Mouse (Mus musculus) embryonic facial prominence, embryonic 10.5 days (tissue): ENCODE results near the gene Megf8. TPM values are rescaled to one million over a fixed set of nuclear protein-coding genes. Genes with fewer than 3 reads are reported as not detected.

Source experiments
- DNase-seq: peaks from one replicate; pipeline ENCODE4 v3.0.0-alpha.2; 2017; ENCODE audit warnings: low spot score
- H3K27ac ChIP-seq: fragments of 300-500 bp; sonication (generic); replicated peaks from 2 replicates; pipeline ENCODE4 v1.5.1; 2016; ENCODE audit warnings: mild to moderate bottlenecking
- H3K27me3 ChIP-seq: fragments of 300-500 bp; sonication (generic); replicated peaks from 2 replicates; pipeline ENCODE4 v1.6.1; 2016; ENCODE audit warnings: low read depth, mild to moderate bottlenecking; ENCODE audit not compliant: poor library complexity, severe bottlenecking
- H3K36me3 ChIP-seq: fragments of 300-500 bp; sonication (generic); replicated peaks from 2 replicates; pipeline ENCODE4 v1.6.1; 2016; ENCODE audit warnings: mild to moderate bottlenecking, moderate library complexity
- H3K4me1 ChIP-seq: fragments of 300-500 bp; sonication (generic); 2 replicates; pipeline ENCODE4 v1.6.1; 2016
- H3K4me3 ChIP-seq: fragments of 300-500 bp; sonication (generic); 2 replicates; pipeline ENCODE4 v1.5.1; 2016; ENCODE audit warnings: mild to moderate bottlenecking, moderate library complexity
- H3K9me3 ChIP-seq: fragments of 300-500 bp; sonication (generic); 2 replicates; pipeline ENCODE4 v1.6.1; 2016; ENCODE audit warnings: mild to moderate bottlenecking
- WGBS: fragments of 180-500 bp; shearing (Covaris S2); methylation state at CpG from one replicate; pipeline ENCODE4 v1.1.7; 2016; 5-methylcytosine and 5-hydroxymethylcytosine counted together
- polyA plus RNA-seq: library from polyadenylated mRNA; unstranded; fragments of >200 nt; fragmentation: Nextera tagmentation; extraction: Ambion mirVana; gene quantifications from 2 replicates; pipeline ENCODE4 v1.2.1, GENCODE M21; 2016

The Megf8 gene
- polyA plus RNA-seq, 1 experiment from 2014 or later: 17.6 TPM

DNA sequence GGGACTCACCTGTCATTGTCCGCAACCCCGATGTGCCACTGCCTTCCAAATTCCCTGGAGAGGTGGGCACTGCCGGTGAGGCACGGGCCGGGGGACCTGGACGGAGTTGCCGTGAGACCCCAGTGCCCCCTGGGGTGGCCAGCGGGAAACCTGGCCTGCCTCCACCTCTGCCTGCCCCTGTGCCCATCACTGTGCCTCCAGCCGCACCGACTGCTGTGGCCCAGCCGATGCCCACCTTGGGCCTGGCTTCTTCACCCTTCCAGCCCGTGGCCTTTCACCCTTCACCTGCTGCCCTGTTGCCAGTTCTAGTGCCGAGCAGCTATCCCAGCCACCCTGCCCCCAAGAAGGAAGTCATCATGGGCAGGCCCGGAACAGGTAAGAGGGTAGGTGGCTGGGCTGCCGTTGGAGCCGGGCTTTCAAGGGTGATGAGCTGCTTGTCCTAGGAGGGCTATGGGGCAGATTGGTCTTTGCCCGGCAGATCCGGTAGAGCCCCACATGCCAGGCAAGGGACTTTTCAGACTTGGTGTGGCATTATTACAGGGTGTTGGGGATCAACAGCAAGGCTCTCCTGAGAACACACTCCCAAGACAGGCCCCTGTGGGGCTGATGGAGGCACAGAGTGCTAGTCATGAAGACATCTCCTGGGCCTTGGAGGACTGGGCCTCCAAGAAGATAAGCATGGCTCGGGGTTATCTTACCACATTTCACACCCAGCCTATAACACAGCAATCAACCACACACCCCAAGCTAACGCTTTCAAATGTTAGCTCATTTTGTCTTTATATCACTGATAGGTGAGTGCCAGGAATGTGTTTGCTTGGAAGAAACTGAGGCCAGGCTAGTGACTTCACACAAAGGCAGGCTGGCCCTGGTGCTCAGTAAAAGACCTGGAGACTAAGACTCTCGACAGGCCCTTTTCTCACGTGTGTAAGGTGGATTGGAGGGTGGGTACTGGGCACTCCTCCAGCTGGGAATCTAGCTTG lies 43.4 kb upstream of the Megf8 start:
- Histone ChIP-seq H3K4me1 (peaks cover 71% of the 10 kb centered on the region), H3K36me3 (peaks cover 32% of the 10 kb centered on the region), H3K9me3 (no peaks in the 10 kb centered on the region), H3K27me3 (no peaks in the 10 kb centered on the region), H3K27ac (no peak overlapping the region), H3K4me3 (no peak overlapping the region; the same call in 1 of the 2 replicates)
- 91% methylated on average over 22 of the region's 22 CpGs for WGBS
- DNase-seq: no peak

DNA sequence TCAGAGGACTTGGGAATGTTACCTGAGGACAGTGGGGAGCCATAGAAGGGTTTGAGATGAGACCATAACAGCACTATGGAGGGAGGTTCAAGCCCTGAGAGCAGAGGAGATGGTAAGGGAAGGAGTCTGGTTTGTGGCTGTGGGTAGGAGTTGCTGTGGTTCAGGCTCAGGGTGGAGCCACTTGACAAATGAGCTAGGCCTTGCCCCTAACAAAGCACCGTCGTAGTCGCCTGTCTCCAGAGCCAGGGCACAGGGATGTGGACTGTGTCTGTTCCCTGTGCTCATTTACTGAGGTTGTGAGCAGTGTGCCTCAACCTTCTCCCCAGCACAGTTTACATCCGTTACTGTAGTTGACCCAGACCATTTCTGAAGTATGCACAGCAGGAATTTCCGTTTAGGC lies 42.4 kb upstream of the Megf8 start:
- DNase-seq: no peak
- Histone ChIP-seq H3K36me3 (peaks cover 32% of the 10 kb centered on the region), H3K27ac (peak overlapping the region; percentile 8; the same call in 1 of the 2 replicates), H3K9me3 (no peaks in the 10 kb centered on the region), H3K4me1 (peaks cover 67% of the 10 kb centered on the region), H3K4me3 (no peak overlapping the region), H3K27me3 (no peaks in the 10 kb centered on the region)
- 76% methylated on average over 5 of the region's 5 CpGs for WGBS

DNA sequence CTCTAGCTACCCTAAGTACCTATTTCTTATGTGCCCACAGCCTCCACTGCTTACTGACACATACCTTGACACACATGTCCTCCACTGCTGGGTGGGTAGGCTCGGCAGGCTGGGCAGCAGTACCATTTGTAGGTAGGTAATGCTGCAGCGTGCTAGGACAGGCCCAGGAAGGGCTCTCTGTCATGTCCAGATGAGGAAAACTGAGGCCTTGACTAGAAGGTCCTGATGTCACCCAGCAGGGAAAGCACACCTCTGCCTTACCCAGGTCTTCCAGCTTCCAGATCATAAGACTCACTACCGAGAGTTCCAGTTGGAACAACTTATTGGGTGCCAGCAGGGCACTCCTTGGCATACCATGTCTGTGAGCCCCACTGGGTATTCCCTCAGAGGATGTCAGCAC lies 42.0 kb upstream of the Megf8 start:
- no peaks in the 10 kb centered on the region for H3K27me3 ChIP-seq
- no peak for DNase-seq
- H3K27ac ChIP-seq: peak overlapping the region; percentile 8; the same call in 1 of the 2 replicates
- WGBS: 85% methylated on average over 3 of the region's 3 CpGs
- H3K4me3 ChIP-seq: no peak overlapping the region
- H3K36me3 ChIP-seq: peaks cover 32% of the 10 kb centered on the region
- H3K4me1 ChIP-seq: peaks cover 67% of the 10 kb centered on the region
- no peaks in the 10 kb centered on the region for H3K9me3 ChIP-seq

DNA sequence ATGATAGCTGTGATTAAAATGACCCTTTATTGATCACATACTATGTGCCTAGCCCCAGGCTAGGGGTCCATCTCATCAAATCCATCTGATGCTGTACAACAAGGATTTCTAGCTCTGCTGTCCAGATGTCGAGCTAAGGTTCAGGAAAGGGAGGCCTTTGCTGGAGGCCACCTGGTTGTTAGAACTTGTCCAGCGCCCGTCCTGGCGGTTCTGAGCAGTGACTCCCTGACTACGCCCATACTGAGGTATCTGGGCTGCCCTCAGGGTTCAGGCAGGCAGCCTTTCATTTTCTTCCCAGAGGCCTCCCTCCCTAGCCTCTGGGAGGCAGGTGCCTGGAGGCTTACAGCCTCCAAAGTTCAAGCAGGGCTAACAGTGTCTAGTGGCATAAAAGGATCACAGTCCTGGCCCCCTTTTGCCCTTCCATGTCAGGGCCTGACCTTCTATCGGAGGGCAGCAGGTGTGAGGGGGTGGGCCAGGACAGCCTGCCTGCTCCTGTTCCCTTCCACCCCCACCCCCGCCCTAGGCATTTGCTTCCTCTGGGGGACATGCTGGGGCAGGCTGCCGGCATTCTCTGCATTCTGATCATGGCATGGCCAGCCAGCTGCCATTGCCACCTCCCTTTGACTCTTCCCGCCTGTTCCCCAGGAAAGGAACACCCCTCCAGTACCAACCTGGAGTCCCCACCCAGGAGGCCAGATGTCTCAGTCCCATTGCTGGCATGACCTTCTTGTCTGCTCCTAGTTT lies 41.2 kb upstream of the Megf8 start:
- 45% methylated on average over 9 of the region's 9 CpGs for WGBS
- H3K27ac ChIP-seq: peak overlapping the region; percentile 73
- DNase-seq: peak; percentile 62
- H3K4me1 ChIP-seq: peaks cover 67% of the 10 kb centered on the region
- peaks cover 32% of the 10 kb centered on the region for H3K36me3 ChIP-seq
- H3K9me3 ChIP-seq: no peaks in the 10 kb centered on the region
- no peaks in the 10 kb centered on the region for H3K27me3 ChIP-seq
- peak overlapping the region; percentile 21 for H3K4me3 ChIP-seq

DNA sequence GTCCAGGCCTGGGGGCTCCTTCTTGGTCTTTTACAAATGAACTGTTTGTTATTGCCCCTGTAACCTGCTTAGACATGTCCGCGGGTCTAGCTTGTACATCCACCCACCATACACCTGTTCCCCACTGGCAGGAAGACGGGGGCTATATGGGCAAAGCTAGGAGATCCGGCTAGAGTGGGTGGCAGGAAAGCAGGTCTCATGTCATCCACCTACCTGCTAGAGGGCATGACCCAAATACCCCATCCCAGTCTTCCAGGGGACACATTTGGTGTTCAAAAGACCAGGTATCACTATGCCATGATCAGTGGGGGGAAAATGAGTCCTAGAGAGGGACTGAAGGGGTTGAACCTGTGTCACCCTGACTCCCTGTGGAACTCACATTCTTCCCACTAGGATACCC lies 39.6 kb upstream of the Megf8 start:
- 87% methylated on average over 4 of the region's 4 CpGs for WGBS
- peaks cover 16% of the 10 kb centered on the region for H3K36me3 ChIP-seq
- DNase-seq: no peak
- peak overlapping the region; percentile 72 for H3K4me3 ChIP-seq
- H3K4me1 ChIP-seq: peaks cover 74% of the 10 kb centered on the region
- no peaks in the 10 kb centered on the region for H3K27me3 ChIP-seq
- no peaks in the 10 kb centered on the region for H3K9me3 ChIP-seq
- peak overlapping the region; percentile 98 for H3K27ac ChIP-seq

DNA sequence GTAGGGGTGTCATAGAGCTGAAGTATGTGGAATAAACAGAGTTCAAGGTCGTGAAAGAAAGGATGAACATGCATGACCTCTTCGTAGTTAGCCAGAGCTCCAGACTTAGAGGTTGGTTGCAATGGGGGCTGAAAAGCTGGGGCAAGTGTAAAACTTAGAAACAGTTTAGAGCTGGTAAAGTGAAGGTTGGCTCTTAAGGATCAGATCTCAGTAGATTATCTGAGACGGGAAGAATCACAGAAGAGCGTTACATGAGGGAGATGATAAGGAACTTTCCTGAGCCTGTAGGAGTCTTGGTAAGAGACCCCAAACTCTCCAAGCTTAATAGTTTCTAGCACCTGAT lies 39.0 kb upstream of the Megf8 start:
- H3K27me3 ChIP-seq: no peaks in the 10 kb centered on the region
- H3K27ac ChIP-seq: peak overlapping the region; percentile 98
- no peak for DNase-seq
- 16% methylated on average over 4 of the region's 4 CpGs for WGBS
- H3K4me1 ChIP-seq: peaks cover 80% of the 10 kb centered on the region
- H3K9me3 ChIP-seq: no peaks in the 10 kb centered on the region
- peak overlapping the region; percentile 72 for H3K4me3 ChIP-seq
- H3K36me3 ChIP-seq: peaks cover 11% of the 10 kb centered on the region

DNA sequence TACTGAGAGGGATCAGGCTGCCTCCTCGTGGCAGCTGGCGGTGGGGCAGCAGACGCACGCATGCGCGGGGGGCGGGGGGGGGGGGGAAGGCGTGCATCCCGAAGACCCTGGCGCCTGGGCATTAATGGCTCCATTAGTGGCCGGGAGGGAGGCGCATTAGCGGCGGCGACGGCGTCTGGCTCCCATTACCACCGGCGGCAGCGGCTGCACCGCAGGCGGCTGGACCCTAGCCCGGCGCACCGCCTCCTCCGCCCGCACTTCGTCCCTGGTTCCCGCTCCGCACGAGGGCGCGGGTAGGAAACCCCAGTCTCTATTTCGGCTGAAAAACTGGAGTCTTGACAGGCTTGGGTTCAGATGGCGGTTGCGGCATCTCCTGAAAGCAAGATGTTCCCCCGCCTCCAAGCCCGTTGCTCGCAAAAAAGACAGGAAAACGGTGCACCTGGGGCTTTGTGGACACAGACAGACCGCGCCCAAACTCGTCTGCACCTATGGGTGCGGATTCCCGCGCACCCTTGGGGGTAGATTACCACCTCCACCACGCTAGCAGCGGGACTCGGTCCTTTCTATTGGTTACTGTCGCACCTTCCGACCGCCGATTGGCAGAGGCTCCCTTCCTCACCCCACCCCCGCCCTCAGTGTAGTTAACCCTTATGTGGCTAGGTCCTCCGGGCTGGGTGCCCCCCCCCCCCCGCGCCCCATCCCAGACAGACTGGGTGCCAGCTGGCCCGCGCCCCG lies 38.5 kb upstream of the Megf8 start:
- Histone ChIP-seq H3K27me3 (no peaks in the 10 kb centered on the region), H3K9me3 (no peaks in the 10 kb centered on the region), H3K4me3 (peak overlapping the region; percentile 72), H3K4me1 (peaks cover 82% of the 10 kb centered on the region), H3K36me3 (peaks cover 5% of the 10 kb centered on the region; the same call in 1 of the 2 replicates), H3K27ac (peak overlapping the region; percentile 98)
- WGBS: under 1% methylated on average over 59 of the region's 60 CpGs
- peak; percentile 92 for DNase-seq

DNA sequence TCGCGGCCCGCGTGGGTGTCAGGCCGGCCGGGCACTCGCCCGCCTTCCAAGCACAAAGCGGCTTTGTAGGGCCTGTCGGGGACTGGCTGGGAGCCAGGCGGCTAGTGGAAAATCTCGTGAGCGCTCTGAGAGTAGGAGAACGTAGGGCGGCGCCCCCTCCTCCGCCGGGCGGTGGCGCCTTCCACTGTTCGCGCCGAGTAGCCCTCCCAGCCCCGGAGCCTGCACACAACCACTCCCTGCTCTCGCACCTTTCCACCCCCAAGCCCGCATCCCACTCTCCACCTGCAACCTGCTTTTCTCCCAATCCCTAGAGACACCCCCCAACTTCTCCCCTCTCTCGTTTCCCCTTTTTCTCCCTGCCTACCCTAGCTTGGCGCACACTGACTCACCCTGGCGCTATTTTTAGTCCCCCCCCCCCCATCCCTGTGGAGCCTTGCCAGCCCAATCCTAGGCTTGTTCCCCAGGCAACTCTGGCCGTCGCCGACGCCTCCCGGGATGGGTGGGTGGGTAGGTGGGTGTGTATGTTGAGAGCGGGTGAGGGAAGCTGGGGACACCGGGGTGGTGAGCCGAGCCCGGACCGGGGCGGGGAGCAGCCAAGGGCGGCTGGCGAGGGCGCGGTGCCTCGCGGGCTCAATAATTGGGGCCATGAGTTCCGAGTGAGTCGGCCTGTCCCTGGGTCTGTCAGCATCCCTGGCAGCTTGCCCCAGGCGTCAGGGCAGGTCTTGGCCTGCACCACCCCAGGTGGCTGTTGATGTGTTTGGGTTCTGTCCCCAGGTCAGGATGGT lies 37.7 kb upstream of the Megf8 start:
- Histone ChIP-seq H3K4me1 (peaks cover 86% of the 10 kb centered on the region), H3K4me3 (peak overlapping the region; percentile 72), H3K9me3 (no peaks in the 10 kb centered on the region), H3K27me3 (no peaks in the 10 kb centered on the region), H3K36me3 (no peaks in the 10 kb centered on the region), H3K27ac (peak overlapping the region; percentile 98)
- DNase-seq: peak; percentile 89
- under 1% methylated on average over 49 of the region's 49 CpGs for WGBS

DNA sequence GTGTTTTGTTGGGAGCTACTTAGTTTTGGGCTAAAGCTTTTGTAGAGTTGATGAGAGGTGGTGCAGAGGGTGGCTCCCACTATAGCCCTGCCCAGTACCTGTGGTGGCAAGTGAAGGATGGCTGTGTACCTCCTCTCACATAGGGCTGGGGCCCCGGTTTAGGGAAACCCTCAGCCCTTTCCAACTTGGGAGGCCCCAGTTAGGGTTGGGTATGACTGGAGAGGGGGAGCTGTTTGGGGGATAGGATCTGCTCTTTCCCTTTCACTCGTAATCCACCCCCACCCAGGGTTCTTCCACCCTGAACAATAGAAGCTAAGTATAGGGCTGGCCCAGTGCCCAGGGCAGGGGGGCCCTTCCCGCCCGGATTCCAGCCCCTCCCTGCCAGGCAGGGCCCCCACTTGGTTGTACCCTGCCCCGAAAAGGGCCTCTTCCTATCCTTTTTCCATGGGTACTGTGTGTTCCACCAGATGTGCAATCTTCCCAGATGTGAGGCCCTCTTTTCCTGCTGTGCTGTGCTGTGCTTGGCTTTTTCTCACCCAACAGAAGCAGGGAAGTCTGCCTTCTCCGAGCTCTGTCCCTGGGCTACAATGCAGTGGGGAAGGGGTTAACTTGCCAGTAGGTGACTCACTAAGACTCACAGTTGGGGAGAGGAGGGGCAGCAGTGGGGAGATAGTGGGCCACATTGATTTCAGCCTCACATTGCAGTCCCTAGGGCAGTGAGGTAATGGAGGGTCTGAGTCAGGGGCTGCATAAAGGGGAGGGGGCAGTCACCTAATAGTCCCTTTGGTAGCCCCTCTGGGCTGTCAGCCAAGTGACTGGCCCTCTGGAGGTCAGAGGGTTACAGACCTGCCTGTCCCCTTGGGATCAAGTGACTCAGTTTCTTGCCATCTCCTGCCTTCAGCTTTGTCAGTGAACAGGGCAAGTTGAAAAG lies 36.8 kb upstream of the Megf8 start:
- Histone ChIP-seq H3K4me1 (peaks cover 87% of the 10 kb centered on the region), H3K36me3 (peaks cover 8% of the 10 kb centered on the region)

DNA sequence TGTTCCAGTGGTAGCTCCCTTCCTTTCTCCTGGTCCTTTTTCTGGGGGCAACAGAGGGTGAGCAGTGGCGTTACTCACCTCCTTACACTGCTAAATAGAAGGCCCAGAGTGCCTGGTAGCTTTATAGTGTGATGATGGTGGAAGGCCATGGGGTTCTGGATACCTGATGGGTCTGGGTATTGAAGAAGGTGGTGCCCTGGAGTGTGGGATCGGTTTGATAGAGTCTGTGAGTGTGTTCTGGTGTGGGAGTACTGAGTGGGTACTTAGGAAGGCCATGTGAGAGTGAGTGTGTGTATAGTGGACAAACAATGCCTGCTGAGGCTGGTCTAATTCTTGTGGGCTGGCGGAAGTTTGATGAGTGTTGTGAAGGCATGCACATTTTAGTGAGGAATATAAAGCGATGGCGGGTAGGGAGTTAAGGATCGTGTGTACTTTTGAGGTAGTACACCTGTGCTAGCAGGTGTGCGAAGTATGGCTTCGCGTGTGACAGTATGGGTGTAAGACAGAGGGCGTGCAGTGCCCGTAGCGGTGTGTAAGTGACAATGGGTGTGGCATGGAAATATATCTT lies 35.7 kb upstream of the Megf8 start:
- Histone ChIP-seq H3K27ac (peak overlapping the region; percentile 98), H3K36me3 (peaks cover 19% of the 10 kb centered on the region), H3K4me3 (peak overlapping the region; percentile 72), H3K27me3 (no peaks in the 10 kb centered on the region), H3K4me1 (peaks cover 77% of the 10 kb centered on the region), H3K9me3 (no peaks in the 10 kb centered on the region)
- 28% methylated on average over 12 of the region's 12 CpGs for WGBS
- no peak for DNase-seq

More for the DNA sequence above, 36.8 kb upstream of the Megf8 start:
- H3K27ac ChIP-seq: peak overlapping the region; percentile 98
- peak; percentile 66 for DNase-seq
- no peaks in the 10 kb centered on the region for H3K27me3 ChIP-seq
- no peaks in the 10 kb centered on the region for H3K9me3 ChIP-seq
- peak overlapping the region; percentile 72 for H3K4me3 ChIP-seq
- under 1% methylated on average over 6 of the region's 6 CpGs for WGBS
